Mouse (Mus musculus): ENCODE results near the gene Ankrd22. TPM values are rescaled to one million over a fixed set of nuclear protein-coding genes. Genes with fewer than 3 reads are reported as not detected.
"Not testable (repeated sequence)": the region's sequence is repeated elsewhere in the genome, so short reads cannot be mapped to it uniquely, and the experiment has no call there.

Ankrd22 gene
- under 1 TPM in 1 of 2 experiments, not detected in 1; 0.41 TPM for total RNA-seq (2021)

DNA sequence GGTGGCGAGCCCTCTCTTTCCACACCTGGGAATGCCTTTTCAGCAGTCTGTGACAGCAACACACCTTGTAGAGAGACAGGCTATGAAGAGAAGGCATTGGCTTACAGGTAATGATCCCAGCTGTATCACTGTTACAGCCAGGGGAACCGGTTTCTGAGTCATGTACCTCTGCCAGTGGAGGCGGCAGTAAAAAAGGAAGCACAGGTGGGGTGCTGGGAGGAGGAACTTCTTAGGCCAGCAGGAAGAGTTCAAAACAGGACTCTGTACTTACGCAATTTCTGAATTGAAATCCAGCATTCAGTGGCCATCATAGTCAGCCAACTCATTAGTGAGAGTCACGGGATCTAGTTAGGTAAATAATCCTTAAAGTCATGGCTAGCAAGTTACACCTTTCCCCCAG, at the start of gene Ankrd22:
Gene Ankrd22, minus strand, starts transcription at position 163 of the 400 bp plus-strand sequence.
- DNase-seq (ENCODE audit: low spot score in 2 of 2): no peak
- intact Hi-C loops (cut with DNase I): no loop called here

DNA sequence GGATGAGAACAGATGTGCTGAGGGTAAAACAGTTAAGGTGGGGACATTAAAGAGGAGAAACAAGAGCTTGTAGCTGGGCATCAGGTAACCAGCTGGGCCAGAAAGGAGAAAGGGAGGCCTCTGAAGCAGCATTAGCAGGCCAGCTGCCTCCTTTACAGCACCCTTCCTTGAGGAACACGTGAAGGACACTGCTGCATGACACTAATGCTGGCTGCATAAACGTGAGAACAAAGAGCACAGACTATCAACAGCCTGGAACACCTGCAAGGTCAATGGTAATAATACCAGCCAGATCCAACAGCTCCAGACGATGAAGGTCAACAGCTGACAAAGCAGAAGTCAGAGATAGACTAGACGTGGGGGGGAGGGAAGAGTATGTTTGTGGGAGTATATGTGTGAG, 48.3 kb upstream of the Ankrd22 start:
- intact Hi-C loops (cut with DNase I): no loop called here
- DNase-seq (ENCODE audit: low spot score in 2 of 2): no peak

DNA sequence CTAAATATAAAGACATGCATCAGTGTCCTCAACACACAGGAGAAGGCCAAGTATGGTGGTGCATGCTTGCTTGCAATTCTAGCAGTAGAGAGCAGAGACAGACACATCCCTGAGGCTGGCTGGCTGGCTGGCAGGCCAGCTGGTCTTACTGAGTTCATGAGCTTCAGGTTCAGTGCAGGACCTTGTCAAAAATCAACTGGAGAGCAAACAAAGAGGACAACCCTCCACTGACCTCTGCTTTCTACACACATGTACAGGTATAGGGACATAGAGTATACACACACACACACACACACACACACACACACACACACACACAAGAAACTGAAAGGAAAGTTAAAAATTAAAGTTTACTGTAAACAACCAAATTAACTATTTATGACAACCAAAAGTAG, 47.4 kb upstream of the Ankrd22 start:
- DNase-seq (ENCODE audit: low spot score in 2 of 2): no peak
- intact Hi-C loops (cut with DNase I): no loop called here

DNA sequence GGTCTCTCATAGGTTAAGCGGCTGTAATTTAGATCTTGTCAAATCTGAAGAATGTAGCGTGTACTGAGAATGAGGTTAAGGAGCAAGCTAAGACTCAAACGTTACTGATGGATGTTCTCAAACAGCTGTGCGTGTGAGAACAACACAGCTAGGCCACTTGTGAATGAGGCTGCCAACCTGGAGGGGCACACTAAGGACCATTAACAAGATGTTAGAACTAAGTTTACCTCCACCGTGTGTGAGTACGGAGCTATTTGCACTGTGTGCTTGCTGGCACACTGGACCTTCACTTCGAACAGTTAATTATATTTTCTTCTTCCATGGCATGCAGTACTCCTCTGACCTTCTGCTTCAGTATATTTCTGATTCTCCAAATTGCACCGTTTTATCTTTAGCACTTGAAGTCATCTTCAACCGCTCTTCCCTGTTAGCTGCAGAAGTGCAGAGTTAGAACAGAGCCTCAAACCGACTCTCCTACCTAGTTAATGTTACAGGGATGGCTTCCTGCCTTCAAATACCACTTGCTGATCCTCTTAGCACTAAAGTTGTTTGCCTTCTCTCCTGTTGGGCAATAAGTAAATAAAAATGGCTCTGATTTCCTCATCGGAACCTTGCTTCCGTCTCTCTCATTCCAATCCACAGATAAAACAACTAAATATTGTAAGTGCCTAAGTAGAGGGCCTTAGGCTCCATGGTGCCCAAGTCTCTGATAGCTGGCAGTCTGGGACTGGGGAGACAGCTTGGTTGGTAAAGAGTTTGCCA, 46.8 kb upstream of the Ankrd22 start:
- intact Hi-C loops (cut with DNase I): no loop called here
- DNase-seq (ENCODE audit: low spot score in 2 of 2): no peak

DNA sequence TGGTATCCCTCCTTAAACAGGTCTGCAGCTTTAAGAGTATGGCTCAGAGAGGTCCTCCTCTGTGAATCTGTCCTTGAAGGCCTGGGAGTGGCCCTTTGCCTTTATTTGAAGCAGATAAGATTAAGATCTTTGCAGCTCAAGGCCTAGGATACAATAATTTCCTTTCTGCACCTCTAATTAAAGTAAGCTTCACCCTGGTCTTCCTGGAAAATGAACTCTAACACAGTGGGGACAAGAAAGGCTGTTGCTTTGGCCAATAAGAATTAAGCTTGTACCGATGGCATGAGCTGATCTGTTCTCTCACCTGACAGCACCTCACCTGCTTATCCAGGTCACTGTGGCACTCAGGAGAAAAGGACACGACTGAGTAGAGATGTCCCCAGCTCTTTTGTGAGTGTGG, 45.0 kb upstream of the Ankrd22 start:
- DNase-seq (ENCODE audit: low spot score in 2 of 2): no peak
- intact Hi-C loops (cut with DNase I): no loop called here

DNA sequence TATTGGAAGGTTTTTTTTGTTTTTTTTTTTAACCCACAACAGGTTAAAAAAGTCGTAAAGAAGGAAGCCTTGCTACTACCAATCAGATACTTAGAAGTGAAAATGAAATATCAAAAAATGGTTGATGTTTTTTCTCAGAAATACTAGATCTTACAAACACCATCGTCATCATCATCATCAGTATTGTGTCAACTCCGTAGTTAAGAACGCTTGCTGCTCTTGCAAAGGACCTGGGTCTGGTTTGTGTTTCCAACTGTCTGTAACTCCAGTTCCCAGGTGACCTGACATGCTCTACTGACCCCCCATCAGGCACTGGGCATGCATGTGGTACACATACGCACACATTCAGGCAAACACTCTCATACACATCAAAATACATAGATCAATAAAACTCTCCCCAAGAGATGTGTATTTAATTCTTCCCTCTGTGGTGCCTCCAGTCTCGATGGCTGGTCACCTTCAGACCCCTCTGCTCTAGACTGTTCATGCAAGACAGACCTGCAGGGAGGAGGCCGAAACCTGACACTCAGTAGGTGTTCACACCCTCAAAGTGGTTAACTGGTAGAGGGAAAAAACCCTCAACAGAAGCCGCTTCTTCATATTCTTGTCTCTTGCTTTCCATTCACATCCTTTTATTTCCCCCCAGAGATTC, 44.2 kb upstream of the Ankrd22 start:
- intact Hi-C loops (cut with DNase I): no loop called here
- no peak for DNase-seq (ENCODE audit: low spot score in 2 of 2)

DNA sequence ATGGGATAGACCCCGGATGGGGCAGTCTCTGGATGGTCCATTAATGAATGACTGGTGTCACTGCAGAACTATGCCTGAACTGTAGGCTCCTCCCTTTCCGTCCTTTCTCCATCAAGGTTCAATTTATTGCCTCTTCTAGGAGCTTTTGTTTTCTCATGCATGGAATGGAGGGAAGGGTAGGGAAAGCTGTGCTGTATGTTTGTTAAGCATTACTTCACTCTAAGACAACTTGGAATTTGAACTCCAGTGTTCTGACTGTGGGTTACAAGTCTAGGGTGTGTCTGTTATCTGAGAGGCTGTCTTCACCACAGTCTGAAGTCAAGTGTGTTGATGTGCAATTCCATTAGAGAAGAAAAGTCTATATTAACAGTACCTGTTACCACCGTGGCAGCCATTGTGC, 43.2 kb upstream of the Ankrd22 start:
- intact Hi-C loops (cut with DNase I): no loop called here
- no peak for DNase-seq (ENCODE audit: low spot score in 2 of 2)

DNA sequence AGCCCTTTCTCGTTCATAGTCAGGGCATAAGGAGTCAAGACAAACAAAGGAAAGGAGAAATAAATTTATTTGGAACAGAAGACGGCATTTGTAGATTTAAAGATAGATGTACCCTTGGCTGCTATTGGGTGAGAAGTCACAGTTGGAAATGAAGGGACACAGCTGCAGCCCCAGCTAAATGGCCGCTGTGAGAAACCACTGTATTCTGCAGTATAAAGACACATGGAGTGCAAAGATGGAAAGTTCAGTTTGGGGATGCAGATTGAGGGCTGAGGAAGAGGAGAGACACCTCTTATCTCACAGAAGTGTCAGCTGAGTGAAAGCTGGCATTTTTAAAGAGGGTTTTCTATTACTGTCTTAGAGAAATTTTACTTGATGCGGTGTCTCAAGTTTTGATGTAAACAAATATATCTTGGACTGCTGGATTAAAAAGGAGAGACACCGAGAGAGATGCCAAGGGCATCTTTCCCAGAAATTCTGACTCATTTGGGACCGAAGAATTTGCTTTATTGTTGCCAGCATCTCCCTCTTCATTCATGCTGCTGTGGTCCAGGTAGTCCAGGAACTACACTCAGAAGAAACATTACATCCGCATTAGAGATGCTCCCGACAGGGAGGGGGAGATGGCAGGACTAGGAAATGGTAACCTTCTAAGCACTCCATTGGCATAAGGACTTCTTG, 41.0 kb upstream of the Ankrd22 start:
- DNase-seq (ENCODE audit: low spot score in 2 of 2): no peak
- intact Hi-C loops (cut with DNase I): no loop called here

DNA sequence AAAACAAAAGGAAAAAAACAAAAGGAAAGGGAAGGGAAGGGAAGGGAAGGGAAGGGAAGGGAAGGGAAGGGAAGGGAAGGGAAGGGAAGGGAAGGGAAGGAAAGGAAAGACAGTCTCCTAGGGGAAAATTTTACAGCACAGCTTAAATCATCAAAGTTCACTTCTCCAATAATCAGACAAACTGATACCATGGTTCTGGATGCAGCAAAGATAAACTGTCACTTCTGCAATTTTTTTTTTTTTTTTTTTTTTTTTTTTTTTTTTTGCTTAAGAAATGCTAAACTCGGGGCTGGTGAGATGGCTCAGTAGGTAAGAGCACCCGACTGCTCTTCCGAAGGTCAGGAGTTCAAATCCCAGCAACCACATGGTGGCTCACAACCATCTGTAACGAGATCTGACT, 40.3 kb upstream of the Ankrd22 start:
- intact Hi-C loops (cut with DNase I); DNase-seq (ENCODE audit: low spot score in 2 of 2): not testable (repeated sequence)

DNA sequence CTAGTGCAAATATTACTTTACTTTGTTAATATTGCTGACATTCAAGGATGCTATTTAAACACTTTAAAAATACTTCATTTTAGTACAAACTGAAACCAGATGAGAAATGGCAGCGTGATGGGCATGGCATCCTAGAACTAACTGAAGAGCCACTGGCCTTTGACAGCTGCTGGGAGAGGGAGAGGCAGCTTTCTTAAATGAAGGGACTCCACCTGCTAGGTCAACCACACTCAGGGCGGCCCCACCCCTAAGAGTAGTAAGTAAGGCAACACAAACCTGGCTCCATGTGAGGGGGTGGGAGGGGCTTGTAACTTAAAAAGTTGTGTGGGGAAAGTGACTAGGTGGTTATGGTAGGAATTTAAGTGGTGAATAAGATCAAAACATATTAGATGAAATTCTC, 36.8 kb upstream of the Ankrd22 start:
- intact Hi-C loops (cut with DNase I): no loop called here
- no peak for DNase-seq (ENCODE audit: low spot score in 2 of 2)

DNA sequence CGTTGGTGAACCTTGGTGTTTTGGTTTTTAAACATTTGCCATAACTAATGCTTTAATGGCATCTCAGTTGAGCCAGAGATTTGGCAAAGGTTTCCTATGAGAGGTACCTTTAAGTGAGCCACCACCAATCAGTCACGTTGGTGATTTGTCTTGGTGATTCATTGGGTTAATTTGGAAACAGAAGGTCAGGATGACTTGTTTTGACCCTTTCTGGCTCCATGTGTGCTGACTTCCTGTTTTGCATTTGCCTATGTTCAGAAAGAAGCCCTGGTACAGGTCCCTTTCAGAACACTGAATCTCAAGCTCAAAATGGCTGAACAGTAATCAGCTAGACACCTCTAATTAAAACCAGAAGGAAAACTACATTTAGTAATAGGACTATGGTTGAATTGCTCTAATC, 33.6 kb upstream of the Ankrd22 start:
- DNase-seq (ENCODE audit: low spot score in 2 of 2): no peak
- intact Hi-C loops (cut with DNase I): no loop called here

DNA sequence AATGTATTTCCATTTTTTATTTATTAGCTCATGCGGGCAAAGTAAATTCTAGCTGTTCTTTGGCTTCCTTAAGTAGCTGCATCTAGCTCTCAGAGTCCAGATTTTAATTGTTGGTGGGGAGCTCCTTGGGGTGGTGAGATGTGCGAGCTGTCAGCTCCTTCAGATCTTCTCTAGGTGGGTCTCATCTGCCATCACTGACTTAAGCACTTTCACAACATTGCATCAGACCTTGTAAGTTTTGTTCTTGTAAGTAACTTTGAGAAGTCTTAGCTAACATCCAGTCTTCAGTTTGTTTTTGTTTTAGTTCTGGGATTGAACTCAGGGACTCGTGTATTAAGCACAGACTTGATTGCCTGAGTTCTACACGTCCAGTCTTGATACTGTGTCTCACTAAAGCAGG, 33.0 kb upstream of the Ankrd22 start:
- intact Hi-C loops (cut with DNase I): no loop called here

DNA sequence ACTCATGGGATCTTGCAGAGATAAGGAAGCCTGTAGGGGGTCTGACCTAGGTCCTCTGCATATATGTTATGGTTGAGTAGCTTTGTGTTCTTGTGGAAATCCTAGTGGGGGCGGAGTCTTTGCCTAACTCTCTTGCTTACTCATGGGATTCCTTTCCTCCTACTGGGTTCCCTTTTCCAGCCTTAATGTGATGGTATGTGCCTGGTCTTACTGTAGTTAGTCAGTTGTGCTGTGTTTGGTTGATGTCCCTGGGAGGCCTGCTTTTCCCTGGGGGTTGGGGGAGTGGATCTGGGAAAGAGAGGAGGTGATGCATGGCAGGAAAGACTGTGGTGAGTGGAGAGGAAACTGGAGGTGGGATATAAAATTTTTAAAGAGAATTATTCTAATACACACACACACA, 32.2 kb upstream of the Ankrd22 start:
- intact Hi-C loops (cut with DNase I): no loop called here
- DNase-seq (ENCODE audit: low spot score in 2 of 2): no peak

More for the DNA sequence above, 33.0 kb upstream of the Ankrd22 start:
- DNase-seq (ENCODE audit: low spot score in 2 of 2): no peak

DNA sequence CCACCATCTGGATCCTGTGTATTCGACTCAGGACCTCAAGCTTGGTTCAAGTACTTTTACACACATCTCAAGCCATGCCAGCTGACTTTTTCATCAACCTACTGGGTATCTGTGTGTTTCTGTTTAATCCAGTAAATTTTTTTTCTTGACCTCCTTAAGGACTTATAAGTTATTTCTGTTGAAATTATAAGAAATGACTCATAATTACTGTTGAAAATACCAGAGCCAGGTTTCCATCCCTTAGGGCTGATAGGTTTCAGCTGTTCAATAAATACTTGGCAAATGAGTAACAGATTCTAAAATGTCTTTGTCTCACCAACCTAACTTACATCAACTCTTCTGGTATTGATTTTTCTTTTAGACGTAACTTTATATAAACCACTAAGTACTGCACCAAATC, 29.2 kb upstream of the Ankrd22 start:
- intact Hi-C loops (cut with DNase I): no loop called here
- DNase-seq (ENCODE audit: low spot score in 2 of 2): no peak

DNA sequence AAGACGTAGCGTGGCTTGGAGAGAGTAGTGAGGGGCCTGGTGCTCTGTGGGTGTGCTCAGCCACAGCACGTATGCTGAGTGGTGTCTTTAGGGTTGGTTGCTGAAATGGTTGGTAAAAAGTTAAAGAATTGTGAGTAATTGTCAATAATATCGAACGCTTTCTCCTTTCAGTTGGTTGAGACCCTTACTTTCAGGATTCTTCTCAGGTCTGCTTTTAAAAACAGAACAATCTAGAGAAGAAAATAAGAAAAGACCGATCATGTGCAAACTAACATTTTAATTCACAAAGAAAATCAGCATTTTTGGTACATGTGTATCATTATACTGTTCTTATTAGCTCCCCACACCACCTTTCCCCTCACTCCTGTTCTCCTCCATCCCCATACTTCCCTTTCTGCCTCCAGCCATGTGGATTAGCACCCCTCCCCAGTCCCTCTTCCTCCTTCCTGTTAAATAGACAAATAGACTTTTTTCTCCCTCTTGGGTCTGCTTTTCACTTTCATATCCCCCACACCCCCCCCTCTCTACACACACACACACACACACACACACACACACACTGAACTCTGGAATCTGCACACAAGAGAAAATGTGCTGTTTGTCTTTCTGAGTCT, 28.4 kb upstream of the Ankrd22 start:
- intact Hi-C loops (cut with DNase I): loop anchor here (5.0 kb wide), 1 partner anchor 38 kb away; no protein-coding TSS in a partner anchor
- no peak for DNase-seq (ENCODE audit: low spot score in 2 of 2)

DNA sequence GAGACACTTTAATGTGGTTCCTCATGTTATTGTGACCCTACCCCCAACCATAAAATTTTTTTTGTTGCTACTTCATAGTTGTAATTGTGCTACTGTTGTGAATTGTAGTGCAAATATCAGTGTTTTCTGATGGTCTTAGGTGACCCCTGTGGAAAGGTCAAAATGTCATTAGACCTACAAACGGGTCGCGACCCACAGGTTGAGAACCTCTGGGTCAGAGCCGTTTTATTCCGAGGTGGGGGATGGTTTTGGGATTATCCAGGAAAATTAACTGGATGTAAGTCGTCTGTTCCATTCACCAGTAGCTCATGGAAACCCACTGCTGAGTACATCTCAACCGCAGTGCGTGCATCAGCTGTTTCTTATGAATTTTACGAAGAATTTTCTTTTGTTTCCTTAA, 27.8 kb upstream of the Ankrd22 start:
- intact Hi-C loops (cut with DNase I): loop anchor here (5.0 kb wide), 1 partner anchor 39 kb away; no protein-coding TSS in a partner anchor
- DNase-seq (ENCODE audit: low spot score in 2 of 2): no peak

DNA sequence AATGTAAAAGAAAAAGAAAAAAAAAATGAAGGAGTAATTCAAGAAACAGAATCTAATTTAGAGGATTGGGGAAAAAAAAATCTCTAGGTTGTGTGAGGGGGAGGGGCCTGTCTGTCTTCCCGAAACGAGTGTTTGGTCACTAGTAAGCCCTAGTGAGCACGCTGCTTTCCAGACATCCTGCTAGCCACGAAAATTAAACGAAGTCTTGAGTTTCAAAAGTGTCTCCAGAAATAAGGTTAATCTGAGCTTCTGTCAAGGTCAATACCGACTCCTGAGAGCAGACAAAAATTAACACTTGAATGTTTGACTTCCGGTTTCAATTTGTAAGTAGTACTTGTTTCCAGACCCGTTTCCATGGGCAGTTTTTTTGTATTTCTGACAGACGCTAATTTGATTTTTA, 27.3 kb upstream of the Ankrd22 start:
- peak in 1 of 2 experiments; percentile 10 for DNase-seq (ENCODE audit: low spot score in 2 of 2)
- intact Hi-C loops (cut with DNase I): loop anchor here (5.0 kb wide), 1 partner anchor 39 kb away; no protein-coding TSS in a partner anchor

DNA sequence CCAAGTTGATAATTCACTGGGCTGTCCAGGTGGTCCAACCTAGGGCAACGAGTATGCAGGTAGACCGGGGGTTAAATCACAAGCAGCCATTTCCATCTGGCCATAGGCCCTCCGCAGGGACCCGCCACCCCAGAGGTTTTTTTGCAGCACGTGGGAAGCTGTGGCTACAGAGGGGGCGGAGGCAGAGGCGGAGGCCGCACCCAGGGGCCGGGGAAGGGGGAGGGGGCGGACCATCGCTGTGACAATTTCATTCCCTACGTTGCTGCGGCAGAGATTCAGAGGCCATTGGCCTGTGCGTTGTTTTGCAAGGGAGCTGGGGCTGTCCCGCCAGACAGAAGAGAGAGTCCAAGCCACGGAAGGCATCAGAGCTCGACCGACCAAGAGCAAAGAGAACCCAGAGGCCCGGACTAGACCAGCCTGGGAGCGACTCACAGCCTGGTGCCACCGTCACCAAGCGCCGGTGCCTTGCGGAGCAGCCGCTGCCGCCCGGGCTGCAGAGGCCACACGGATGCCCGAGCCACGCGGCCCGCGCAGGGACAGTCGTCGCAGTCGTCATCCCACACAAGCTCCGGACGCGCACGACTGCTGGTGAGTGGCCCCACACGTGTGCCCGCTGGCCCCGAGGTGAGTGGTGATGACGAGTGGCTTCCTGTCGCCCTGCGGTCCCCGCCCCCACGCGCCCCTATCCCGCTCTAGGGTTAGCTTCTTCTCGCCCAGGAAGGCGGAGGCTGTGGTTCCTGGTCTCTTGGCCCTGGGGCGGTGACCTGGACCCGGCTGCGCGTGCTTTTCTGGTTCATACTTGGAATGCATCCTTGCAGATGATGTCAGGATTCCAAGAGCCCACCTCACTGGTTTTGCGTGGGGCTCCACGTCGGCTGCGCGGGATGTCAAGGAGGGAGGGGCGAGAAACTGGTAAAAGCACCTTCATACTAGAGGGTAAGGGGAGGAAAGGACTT, 26.4 kb upstream of the Ankrd22 start, which contains the start of gene Stambpl1:
Gene Stambpl1, plus strand, starts transcription at position 222 of the 956 bp plus-strand sequence.
- DNase-seq (ENCODE audit: low spot score in 2 of 2): peak; percentile 76 to 79
- intact Hi-C loops (cut with DNase I): loop anchor here (5.0 kb wide), 1 partner anchor 40 kb away; no protein-coding TSS in a partner anchor

DNA sequence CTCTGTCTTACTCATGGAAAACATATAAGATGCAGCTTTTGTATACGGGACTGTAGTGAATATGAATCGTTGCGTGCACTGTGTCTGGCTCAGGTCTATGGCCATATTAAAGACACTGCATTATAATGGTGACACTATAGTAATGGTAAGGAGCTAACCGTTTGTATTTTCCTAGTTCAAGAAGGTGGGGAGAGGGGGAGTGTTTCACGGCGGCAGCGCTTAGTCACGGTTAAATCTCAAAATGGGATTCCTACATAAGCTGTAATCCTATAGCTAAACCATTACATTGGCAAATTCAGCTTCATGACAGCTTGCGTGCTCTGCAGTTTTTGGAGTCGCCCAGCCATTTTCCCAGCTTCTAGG, 25.8 kb upstream of the Ankrd22 start:
- DNase-seq (ENCODE audit: low spot score in 2 of 2): peak in 1 of 2 experiments; percentile 62
- intact Hi-C loops (cut with DNase I): loop anchor here (5.0 kb wide), 1 partner anchor 41 kb away; no protein-coding TSS in a partner anchor

Data from left cerebral cortex, postnatal 36 days (tissue).